Mouse (Mus musculus): ENCODE results near the gene 2610001J05Rik. TPM values are rescaled to one million over a fixed set of nuclear protein-coding genes. Genes with fewer than 3 reads are reported as not detected.

Gene 2610001J05Rik
- polyA plus RNA-seq, 1 experiment, result 103 TPM

DNA sequence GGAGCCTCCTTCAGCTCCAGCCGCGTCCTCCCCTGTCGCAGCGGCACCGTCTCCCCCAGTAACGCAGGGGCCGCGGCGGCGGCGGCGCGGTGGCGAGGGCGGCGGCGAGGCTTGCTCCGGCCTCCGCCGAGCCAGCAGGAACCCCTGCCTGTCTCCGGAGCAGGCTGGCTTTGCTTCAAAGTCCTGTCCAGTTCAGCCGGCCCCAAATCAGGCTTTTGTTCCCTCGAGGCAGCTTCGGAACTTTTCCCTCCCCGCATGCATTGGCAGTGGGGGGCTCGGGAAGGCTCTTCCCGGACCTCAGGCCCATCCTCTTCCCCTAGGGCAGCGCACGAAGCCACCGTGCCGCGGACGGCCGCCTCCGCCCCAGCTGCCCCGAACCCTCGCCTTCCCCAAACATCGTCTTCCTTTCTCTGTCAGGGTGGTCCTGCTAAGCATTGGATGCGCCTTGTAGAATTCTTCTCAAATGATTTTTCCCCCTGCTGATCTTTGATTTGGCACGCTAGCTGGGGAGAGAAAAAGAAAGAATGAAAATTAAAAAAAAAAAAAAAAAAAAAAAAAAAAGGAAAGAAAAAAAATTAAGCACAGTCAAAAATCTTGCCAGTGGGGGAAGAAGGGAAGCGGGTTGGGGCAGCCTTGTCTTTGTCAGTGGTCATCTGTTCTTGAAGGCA is 32.5 kb downstream of the 2610001J05Rik start:
- under 1% methylated on average over 41 of the region's 41 CpGs for WGBS
- H3K27ac ChIP-seq (ENCODE audit: insufficient read depth, low read length), result peak overlapping the region; percentile 96
- H3K4me3 ChIP-seq (replicated peaks; ENCODE audit: insufficient read depth, low read depth, low read length), result peak overlapping the region; percentile 77
- TF ChIP-seq POLR2A (IDR thresholded peaks at IDR 0.05; ENCODE audit: borderline replicate concordance, insufficient read depth, low read length) (peak; percentile 62; the same call in 1 of the 2 replicates), CTCF (IDR thresholded peaks at IDR 0.05; ENCODE audit: borderline replicate concordance, insufficient read depth, low read depth, low read length) (no peak)
- H3K4me1 ChIP-seq (ENCODE audit: control insufficient read depth, insufficient read depth, low read length), result no peaks in the 10 kb centered on the region
- peak; percentile 87 to 88 for DNase-seq
- H3K27me3 ChIP-seq (ENCODE audit: control insufficient read depth, insufficient read depth, low read length), result no peaks in the 10 kb centered on the region

DNA sequence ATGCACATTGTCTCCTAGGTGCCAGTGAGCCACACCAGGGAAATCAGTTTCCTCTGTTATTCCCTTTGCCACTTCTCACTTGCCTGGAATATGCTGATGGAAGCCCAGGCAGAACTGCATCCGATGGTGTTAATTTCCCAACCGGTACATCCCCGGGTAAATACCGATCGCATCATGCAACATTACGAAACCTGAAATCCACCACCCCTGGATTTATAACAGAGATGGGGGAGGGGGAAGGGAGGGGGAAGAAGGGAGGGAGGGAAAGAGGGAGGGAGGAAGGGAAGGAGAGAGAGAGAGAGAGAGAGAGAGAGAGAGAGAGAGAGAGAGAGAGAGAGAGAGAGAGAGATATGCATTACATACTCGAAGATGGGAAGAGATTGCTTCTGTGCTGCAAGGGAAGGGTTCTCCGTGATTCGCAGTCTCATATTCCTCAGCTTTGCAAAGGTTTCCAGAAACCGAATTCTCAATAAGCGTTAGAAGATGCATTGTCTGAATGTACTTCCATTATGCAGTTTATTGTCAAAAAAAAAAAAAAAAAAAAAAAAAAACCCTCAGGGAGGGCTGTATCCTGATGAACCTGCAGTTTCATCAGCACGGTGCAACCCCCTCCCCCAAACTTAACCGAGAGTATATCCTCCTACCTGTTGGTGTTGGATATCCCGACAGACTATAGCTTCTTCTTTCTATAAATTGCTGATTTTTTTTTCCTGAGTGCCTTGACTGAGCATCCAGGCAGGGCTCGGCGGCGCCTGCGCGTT is 33.2 kb downstream of the 2610001J05Rik start:
- TF ChIP-seq POLR2A (IDR thresholded peaks at IDR 0.05; ENCODE audit: borderline replicate concordance, insufficient read depth, low read length) (peak; percentile 12; the same call in 1 of the 2 replicates), CTCF (IDR thresholded peaks at IDR 0.05; ENCODE audit: borderline replicate concordance, insufficient read depth, low read depth, low read length) (no peak)
- Histone ChIP-seq H3K4me3 (replicated peaks; ENCODE audit: insufficient read depth, low read depth, low read length) (peak overlapping the region; percentile 77), H3K27me3 (ENCODE audit: control insufficient read depth, insufficient read depth, low read length) (no peaks in the 10 kb centered on the region), H3K4me1 (ENCODE audit: control insufficient read depth, insufficient read depth, low read length) (peaks cover 4% of the 10 kb centered on the region; the same call in 1 of the 2 replicates), H3K27ac (ENCODE audit: insufficient read depth, low read length) (peak overlapping the region; percentile 96)
- DNase-seq, result peak; percentile 67 to 69
- WGBS, result under 1% methylated on average over 19 of the region's 19 CpGs

DNA sequence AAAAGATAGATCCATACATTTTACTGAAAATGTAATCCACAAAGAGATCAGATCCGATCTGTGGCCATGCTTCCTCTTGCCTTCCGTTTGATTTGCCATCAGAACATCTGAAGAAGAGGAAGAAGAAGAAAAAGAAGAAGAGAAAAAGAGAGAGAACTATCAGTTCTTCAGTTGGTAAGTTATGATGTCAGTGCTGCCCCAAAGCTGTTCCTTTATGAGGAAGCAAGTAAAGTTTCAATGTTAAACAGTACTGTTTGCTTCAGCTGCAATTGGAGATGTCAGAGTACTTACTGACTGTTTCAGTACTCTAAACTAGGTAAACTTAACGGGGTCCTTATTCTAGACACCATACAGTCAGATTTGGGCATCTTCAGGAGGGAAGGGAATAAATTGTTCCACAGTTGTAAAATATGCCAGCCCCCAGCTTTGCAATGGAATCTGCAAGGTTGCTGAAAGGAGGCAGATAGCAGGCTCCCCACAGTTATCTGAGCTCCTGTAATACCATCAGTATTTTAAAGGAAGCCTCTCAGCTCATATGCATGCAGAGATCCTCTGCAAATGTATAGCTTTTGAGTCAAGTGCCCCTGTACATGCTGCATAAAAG is 34.2 kb downstream of the 2610001J05Rik start:
- Histone ChIP-seq H3K4me1 (ENCODE audit: control insufficient read depth, insufficient read depth, low read length) (peaks cover 7% of the 10 kb centered on the region; the same call in 1 of the 2 replicates), H3K27me3 (ENCODE audit: control insufficient read depth, insufficient read depth, low read length) (no peaks in the 10 kb centered on the region), H3K27ac (ENCODE audit: insufficient read depth, low read length) (peak overlapping the region; percentile 87; the same call in 1 of the 2 replicates), H3K4me3 (replicated peaks; ENCODE audit: insufficient read depth, low read depth, low read length) (peak overlapping the region; percentile 93)
- TF ChIP-seq POLR2A (IDR thresholded peaks at IDR 0.05; ENCODE audit: borderline replicate concordance, insufficient read depth, low read length), result no peak
- TF ChIP-seq CTCF (IDR thresholded peaks at IDR 0.05; ENCODE audit: borderline replicate concordance, insufficient read depth, low read depth, low read length), result no peak
- peak; percentile 33 to 41 for DNase-seq
- WGBS, result 10% methylated on average over 3 of the region's 3 CpGs

DNA sequence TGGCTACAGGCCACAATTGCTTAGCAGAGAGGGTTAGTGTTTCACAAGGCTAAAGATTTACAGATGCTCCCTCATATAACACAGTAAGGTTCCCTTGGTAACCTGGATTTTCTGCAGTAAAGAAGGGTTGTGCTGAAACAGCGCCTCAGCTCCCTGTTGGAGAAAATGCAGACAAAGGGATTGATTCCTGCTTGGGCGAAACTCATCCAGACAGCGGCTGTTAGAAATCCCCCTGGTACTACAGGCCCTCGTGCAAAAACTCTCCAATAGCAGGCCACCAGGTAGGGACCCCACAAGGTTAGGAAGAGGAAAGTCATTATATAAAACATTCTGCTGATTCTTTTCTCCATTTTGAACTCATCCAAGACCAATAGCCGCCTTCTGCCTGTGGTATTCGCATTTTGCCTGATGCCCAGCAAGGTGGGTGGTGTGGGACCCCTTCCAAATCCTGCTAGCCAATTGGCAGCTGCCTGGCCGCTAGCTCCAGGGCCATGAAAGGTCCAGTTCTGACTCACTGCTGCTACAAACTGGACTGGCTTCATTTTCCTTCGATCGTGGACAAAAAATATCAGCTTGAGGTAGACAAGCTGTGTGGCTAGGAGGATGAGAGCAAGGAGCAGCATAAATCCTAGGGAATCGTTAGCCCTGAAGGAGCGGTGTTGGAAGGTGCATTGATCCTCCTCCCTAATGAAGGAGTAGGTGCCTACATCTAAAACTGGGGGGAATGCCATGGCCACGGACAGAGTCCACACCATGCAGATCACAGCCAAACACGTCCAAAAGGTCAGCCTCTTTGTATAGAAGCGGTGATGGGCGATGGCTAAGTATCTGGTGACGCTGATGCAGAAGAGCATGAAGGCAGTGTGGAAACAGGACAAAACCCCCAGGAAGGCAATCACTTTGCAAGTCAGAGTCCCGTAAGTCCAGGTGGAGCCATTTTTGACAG is 35.3 kb downstream of the 2610001J05Rik start:
- Histone ChIP-seq H3K27ac (ENCODE audit: insufficient read depth, low read length) (peak overlapping the region; percentile 87), H3K4me1 (ENCODE audit: control insufficient read depth, insufficient read depth, low read length) (peaks cover 8% of the 10 kb centered on the region; the same call in 1 of the 2 replicates), H3K4me3 (replicated peaks; ENCODE audit: insufficient read depth, low read depth, low read length) (peak overlapping the region; percentile 93), H3K27me3 (ENCODE audit: control insufficient read depth, insufficient read depth, low read length) (no peaks in the 10 kb centered on the region)
- WGBS, result 5% methylated on average over 17 of the region's 17 CpGs
- TF ChIP-seq POLR2A (IDR thresholded peaks at IDR 0.05; ENCODE audit: borderline replicate concordance, insufficient read depth, low read length) (peak; percentile 58; the same call in 1 of the 2 replicates), CTCF (IDR thresholded peaks at IDR 0.05; ENCODE audit: borderline replicate concordance, insufficient read depth, low read depth, low read length) (no peak)
- DNase-seq, result peak; percentile 86 to 91

DNA sequence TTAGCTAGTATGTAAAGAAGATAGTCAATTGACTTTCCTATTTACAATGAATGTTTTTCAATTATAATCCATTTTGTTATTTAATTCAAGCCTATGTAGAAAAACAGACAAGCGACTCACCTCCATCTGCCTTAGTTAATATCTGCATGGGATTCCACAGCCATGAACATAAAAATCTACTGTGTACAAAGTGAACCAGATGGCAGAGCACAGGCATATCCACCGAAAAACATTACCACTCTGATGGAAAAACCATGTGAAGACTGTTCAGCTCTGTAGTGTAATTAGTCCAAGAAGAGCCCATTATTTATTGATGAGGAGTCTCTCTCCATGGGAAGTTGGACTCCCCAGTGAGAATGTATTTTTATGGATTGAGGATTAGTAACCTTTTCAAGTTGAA is 38.5 kb downstream of the 2610001J05Rik start:
- TF ChIP-seq CTCF (IDR thresholded peaks at IDR 0.05; ENCODE audit: borderline replicate concordance, insufficient read depth, low read depth, low read length), result no peak
- TF ChIP-seq POLR2A (IDR thresholded peaks at IDR 0.05; ENCODE audit: borderline replicate concordance, insufficient read depth, low read length), result no peak
- H3K4me1 ChIP-seq (ENCODE audit: control insufficient read depth, insufficient read depth, low read length), result peaks cover 8% of the 10 kb centered on the region; the same call in 1 of the 2 replicates
- H3K27me3 ChIP-seq (ENCODE audit: control insufficient read depth, insufficient read depth, low read length), result no peaks in the 10 kb centered on the region
- DNase-seq, result peak in 1 of 2 experiments; percentile 50
- 12% methylated on average over 2 of the region's 2 CpGs for WGBS
- H3K27ac ChIP-seq (ENCODE audit: insufficient read depth, low read length), result no peak overlapping the region
- H3K4me3 ChIP-seq (replicated peaks; ENCODE audit: insufficient read depth, low read depth, low read length), result peak overlapping the region; percentile 22

DNA sequence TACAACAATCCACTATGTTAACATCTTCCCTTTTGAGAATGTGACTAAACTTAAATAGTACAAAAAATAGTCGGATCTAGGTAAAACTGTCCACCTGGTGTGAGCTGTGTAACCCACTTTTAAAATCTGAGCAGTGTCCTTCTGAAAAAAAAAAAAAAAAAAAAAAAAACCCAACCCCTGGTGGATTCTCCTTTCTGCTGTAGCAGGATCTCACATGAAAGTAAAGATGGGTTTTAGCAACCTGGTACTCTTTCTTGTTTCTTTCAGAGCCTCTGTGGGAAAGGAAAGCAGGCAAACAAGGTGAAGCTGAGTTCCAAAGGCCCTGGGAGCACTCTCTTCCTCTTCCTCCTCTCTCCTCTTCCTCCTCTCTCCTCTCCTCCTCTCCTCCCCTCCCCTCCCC is 42.4 kb downstream of the 2610001J05Rik start:
- 67% methylated on average over 1 of the region's 1 CpGs for WGBS
- DNase-seq, result no peak
- Histone ChIP-seq H3K27me3 (ENCODE audit: control insufficient read depth, insufficient read depth, low read length) (no peaks in the 10 kb centered on the region), H3K27ac (ENCODE audit: insufficient read depth, low read length) (no peak overlapping the region), H3K4me1 (ENCODE audit: control insufficient read depth, insufficient read depth, low read length) (peaks cover 11% of the 10 kb centered on the region; the same call in 1 of the 2 replicates), H3K4me3 (replicated peaks; ENCODE audit: insufficient read depth, low read depth, low read length) (no peak overlapping the region)
- no peak for TF ChIP-seq CTCF (IDR thresholded peaks at IDR 0.05; ENCODE audit: borderline replicate concordance, insufficient read depth, low read depth, low read length)
- no peak for TF ChIP-seq POLR2A (IDR thresholded peaks at IDR 0.05; ENCODE audit: borderline replicate concordance, insufficient read depth, low read length)

Other genes with a start within 250 kb of the 2610001J05Rik start
- 13.2 and 13.3 TPM in 2 replicates for gene Bmt2, start 193.6 kb downstream of the 2610001J05Rik start, polyA plus RNA-seq (2012; rRNA removed)
- 30.4 and 30.5 TPM in 2 replicates for gene Gpr85, start 31.6 kb downstream of the 2610001J05Rik start, polyA plus RNA-seq (2012; rRNA removed)

Measured in cerebellum, adult 2 months (tissue).